Mouse (Mus musculus) thymus, postnatal 36 days (tissue): Measurements from ENCODE around the gene Pnpla1.

Experiments used
- DNase-seq, 2 experiments: peaks; one replicate each; pipeline ENCODE4 v3.0.0; 2022; ENCODE audit warnings: mixed read lengths in 2 of 2

Gene Pnpla1

GRCm38 (mm10) chr17:28886266-28886665 lies 28.1 kb downstream of the Pnpla1 start:
- no peak for DNase-seq

DNA sequence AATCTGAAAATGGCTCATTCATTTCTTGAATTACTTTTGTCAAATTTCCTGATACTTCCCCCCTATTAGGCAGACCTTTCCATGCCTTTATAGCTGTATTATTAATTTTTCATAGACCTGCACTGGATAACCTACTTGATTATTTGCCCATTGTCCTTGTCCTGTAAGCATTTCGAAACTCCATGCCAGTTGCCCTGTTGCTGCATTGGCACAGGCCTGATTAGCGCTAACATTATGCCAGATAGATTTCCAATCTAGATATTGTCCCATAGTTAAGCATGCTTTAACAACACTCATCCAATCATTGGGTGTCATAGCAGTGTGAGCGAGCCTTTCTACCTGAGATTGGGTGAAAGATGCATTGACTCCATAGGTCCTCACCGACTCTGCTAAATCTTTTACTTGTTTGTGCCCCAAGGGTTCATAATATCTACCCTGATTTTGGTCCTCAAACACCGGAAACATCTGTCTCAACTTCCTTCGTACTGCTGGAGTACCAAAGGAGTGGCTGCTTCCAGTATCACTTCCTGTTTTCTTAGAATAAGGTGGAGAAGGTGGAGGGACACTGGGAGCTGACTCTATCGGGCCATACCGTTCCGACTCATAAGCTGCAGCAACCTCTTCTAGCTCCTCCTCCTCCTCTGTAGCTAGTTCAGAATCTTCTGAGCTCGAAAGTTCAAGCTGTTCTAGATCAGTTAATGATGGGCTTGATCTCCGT lies 36.0 kb downstream of the Pnpla1 start:
- no peak for DNase-seq

- no peak for DNase-seq
Observed at GRCm38 (mm10) chr17:28895217-28895875, 37.1 kb downstream of the Pnpla1 start.

GRCm38 (mm10) chr17:28896095-28896780 lies 38.0 kb downstream of the Pnpla1 start:
- DNase-seq: no peak

GRCm38 (mm10) chr17:28897817-28898216 lies 39.6 kb downstream of the Pnpla1 start:
- DNase-seq: no peak

- DNase-seq: no peak
Observed at GRCm38 (mm10) chr17:28898249-28898648, 40.0 kb downstream of the Pnpla1 start.

GRCm38 (mm10) chr17:28899427-28899826 lies 41.2 kb downstream of the Pnpla1 start:
- DNase-seq: no peak

GRCm38 (mm10) chr17:28901559-28901958 lies 43.3 kb downstream of the Pnpla1 start:
- DNase-seq: no peak

- peak; percentile 47 to 65 for DNase-seq
Observed at GRCm38 (mm10) chr17:28904546-28905376, 46.5 kb downstream of the Pnpla1 start.

GRCm38 (mm10) chr17:28905377-28905916 lies 47.2 kb downstream of the Pnpla1 start:
- no peak for DNase-seq

DNA sequence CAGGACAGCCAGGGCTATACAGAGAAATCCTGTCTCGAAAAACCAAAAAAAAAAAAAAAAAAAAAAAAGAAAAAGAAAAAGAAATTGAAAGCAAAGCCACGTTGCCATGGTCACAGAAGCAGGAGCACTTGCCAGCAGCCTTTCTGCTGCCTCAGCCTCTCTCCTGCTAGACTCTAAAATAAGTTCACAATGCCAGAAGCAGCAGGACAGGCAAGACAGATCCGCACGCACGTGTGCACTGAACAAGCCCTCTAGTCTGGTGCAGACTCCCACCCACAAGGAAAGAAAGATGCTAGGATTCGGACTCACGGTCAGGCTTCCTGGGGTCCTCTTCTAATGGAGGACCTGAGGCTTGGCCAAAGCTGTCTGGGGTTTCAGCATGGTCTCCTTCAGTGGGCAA lies 49.7 kb downstream of the Pnpla1 start:
- DNase-seq: no peak

DNA sequence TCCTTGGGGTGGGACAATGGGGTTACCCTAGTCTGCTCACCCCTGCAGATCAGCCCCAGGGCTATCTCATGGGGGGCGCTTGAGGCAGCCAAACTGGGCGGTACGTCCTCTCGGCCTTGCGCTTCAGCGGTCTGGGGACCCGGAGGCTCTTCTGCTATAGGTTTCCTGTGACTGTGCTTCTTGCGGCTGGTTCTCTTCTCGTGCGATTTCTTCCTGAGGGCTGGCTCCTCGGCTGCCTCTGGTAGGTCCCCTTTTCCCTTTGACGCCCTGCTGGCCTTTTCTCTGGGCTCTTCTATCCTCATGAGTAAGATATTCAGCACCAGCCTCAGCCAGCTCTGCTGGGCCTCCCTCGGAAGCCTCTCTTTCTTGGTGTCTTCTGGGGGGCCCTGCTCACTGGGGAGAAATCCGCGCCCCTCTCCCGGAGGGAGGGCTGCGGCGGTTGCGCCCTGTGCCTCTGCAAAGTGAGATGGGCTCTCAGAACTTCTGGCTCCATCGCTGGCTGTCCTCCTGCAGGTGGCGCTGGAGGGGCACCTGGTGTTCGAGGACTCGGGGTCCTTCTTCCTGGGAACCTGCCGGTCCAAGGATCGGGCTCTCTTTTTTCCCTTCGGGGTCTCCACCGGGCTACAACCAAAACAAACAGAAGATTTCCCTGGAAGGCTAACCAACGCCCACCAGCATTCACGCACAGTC lies 51.2 kb downstream of the Pnpla1 start:
- DNase-seq: peak; percentile 71 to 72

DNA sequence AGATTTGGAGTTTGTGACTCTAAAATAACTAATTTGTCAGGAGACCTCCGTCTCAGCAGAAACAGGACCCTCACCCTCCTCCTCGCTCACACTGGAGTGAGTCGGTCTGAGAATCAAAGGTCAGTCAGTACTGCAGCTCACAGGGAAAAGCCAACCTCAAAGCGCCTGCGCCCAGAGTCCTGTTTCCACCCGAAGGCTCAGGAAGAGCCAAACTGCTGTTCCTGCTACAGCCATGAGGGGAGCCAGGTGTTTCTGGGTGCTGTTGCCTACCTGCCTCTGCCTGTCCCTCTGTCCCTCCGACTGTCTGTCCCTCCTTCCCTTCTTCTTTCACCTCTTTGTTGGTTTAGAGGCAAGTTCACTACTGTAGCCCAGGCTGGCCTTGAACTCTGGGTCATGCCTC lies 51.9 kb downstream of the Pnpla1 start:
- no peak for DNase-seq

DNA sequence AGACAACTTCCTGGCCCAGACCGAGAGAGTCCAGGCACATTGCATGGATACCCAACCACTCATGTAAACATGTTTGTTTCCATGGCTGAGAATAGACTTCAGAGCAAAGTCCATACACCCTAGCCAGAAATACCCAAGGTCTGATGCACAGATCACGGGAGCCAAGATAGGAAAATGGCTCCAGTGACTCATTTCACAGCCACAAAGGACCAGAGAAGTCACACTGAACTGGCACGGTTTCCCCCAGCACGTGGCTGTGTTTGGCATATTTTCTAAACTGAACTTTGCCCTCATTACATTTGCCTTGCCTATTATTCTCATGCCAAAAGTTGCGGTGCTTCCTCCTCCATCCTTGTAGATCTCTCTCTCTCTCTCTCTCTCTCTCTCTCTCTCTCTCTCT lies 55.0 kb downstream of the Pnpla1 start:
- DNase-seq: no peak

GRCm38 (mm10) chr17:28913940-28914339 lies 55.7 kb downstream of the Pnpla1 start:
- no peak for DNase-seq

DNA sequence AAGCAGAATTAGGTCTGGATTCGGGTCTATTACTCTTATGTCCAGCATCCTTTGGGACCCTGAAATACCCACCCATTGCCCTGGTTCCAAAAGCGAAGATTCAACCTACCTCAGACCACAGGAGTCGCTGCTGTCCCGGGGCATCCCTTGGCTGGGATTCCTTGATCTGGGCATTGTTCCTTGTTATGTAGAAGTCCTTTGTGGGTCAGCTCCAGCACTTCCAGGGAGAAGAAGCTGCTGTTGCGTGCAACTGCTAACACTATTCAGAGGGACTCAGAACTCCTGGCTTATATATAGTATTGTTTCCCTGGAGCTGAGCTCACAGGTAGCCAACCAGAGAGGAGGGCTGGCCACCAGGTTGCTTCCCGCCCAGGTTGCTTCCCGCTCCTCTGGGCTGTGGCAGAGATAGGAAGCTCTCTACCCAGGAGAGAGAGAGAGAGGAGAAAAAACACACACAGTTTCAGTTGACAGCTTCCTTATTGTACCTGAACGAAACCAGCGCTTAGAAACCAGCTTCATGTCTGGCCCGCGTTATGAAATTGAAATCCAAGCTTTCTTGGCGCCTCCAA lies 56.9 kb downstream of the Pnpla1 start, which contains the start of gene 4930539E08Rik:
Gene 4930539E08Rik, minus strand, starts transcription at position 265 of the 569 bp plus-strand sequence.
- no peak for DNase-seq

DNA sequence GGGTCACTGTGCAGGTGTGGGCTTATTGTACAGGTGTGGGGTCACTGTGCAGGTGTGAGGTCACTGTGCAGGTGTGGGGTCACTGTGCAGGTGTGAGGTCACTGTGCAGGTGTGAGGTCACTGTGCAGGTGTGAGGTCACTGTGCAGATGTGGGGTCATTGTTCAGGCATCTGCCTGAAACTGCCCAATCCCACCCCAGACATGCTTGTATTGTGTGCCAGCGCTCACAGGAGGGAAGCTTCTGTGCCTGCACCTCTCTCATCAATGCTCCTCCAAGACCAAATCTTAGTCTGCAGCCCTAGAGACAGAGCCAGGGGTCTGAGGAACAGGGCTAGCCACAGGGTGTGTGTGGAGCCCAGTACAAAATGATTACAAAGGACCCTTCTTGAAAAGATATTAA lies 58.3 kb downstream of the Pnpla1 start:
- no peak for DNase-seq

- DNase-seq: no peak
Observed at GRCm38 (mm10) chr17:28921086-28921485, 62.9 kb downstream of the Pnpla1 start.

DNA sequence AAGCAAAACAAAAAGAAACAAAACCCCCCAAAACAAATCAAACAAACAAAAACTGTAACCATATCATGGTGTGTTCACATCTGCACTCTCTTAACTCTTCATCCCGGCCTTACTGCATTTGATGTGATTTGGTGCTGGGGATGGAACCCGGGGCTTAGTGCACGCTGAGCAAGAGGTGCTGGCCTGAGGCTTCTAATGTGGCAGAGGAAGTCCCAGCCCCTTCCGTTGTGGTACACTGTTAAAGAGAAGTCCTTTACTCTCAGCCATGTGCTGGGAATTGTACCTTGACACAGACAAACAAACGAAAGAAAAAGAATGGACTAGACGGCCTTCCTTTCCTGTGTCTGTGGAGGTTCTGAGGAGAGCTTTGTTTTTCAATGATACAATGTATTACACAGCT lies 63.9 kb downstream of the Pnpla1 start:
- no peak for DNase-seq

- DNase-seq: no peak
Observed at GRCm38 (mm10) chr17:28924957-28925595, 66.9 kb downstream of the Pnpla1 start.

DNA sequence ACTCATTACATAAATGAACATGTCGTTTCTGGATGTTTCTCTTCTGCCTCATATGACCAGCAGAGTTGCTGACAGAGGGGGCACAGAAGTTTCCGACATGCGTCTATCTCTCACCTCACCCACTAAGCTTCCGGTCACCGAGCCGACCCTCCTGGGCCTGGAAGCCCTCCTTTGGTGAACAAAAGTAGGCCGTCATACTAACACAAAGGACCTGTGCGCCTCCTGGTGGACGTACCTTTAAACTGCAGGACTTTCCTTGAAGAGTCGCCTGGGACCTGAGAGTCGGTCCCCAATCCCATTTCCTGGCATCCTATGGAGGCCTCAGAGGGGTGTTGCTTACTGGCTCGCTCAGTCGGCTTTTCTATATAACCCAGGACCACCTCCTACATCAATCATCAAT lies 68.2 kb downstream of the Pnpla1 start:
- peak; percentile 74 to 78 for DNase-seq
